Mouse (Mus musculus): ENCODE data around the gene Zfp414. TPM values are rescaled to one million over a fixed set of nuclear protein-coding genes. Genes with fewer than 3 reads are reported as not detected.
"Not testable (repeated sequence)": the region's sequence is repeated elsewhere in the genome, so short reads cannot be mapped to it uniquely, and the experiment has no call there.

Gene Zfp414
- total RNA-seq (2015; ENCODE audit: low replicate concordance) (31.4 and 36.5 TPM in 2 replicates), total RNA-seq (2017; ENCODE audit: low replicate concordance) (22.3 and 28.9 TPM in 2 replicates)

DNA sequence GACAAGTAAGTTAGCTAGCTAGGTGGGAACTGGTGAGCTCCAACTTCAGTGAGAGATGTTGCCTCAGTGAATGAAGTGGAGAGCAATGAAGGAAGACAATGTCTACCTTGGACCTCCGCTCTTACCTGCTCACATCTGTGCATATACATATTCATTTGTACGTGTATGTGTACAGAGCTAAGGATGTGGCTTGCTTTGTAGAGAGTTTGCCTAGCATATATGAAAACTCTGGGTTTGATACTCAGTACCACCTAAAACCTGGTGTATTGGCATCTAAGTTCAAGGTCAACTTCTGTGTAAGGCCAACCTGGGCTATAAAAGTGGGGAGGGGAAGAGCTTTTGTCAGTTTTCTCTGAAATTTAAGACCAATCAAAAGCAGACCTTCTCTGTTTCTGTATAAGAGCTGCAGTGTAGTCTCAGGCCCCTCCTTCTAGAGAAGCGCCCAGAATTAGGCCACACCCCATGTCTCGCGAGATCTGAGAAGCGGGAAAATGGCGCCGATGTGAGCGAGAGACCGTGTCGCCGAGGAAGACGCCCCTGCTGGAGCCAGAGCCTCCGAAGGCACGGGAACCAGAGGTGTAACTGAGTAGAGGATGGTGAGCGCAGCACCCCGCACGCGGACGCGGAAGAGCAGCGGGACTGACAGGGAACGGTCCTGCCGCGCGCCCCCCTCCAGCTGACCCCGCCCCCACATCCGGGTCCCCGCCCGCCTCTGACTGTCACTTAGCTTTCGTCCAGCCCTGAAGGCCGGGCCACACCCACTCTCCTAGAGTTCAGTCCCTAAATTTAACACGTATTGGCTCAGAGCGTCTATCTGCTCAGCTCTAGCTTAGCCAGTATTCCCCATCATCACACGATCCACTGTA, at the start of gene Zfp414:
Gene Zfp414, plus strand, starts transcription at position 470 of the 866 bp plus-strand sequence.
- ATAC-seq (replicated peaks; ENCODE audit: low FRiP score, poor library complexity, severe bottlenecking) = peak; percentile 95

DNA sequence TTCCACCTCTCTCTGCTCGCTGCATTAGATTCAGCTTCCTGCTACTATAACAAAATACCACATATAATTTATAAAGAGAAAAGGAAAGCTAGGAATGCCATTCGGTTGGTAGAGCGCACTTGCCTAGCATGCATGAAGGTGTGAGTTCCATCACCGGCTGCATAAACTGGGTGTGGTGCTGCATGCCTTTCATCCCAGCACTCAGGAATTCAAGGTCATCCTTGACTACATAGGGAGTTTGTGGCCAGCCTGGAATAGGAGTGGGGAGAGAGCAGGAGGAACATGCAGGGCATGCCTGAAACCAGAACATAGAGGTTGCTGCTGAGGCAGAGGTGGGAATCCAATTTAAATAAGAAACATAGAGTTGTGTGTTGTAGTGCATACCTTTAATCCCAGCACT, 44.8 kb upstream of the Zfp414 start:
- ATAC-seq (replicated peaks; ENCODE audit: low FRiP score, poor library complexity, severe bottlenecking) = no peak

DNA sequence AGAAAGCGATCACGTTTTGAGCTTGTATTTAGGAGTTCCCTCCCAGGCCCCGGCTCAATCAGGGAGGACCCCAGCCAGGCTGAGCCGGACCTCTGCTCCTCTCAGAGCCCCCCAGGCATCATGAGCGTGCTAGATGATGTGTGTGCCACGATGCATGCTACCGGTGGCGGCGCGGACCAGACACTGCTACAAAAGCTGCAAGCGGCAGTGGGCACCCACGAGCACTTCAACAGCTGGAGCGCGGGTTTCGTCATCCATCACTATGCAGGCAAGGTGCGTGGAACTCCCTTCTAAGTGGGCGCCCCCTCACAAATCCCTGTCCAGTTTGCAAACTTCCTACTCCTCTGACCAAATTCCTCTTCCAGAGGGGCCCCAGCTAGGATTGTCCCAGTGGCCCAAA, 42.9 kb upstream of the Zfp414 start:
- no peak for ATAC-seq (replicated peaks; ENCODE audit: low FRiP score, poor library complexity, severe bottlenecking)

- ATAC-seq (replicated peaks; ENCODE audit: low FRiP score, poor library complexity, severe bottlenecking) = no peak
Observed at GRCm38 (mm10) chr17:33597271-33597670, 31.6 kb upstream of the Zfp414 start.

DNA sequence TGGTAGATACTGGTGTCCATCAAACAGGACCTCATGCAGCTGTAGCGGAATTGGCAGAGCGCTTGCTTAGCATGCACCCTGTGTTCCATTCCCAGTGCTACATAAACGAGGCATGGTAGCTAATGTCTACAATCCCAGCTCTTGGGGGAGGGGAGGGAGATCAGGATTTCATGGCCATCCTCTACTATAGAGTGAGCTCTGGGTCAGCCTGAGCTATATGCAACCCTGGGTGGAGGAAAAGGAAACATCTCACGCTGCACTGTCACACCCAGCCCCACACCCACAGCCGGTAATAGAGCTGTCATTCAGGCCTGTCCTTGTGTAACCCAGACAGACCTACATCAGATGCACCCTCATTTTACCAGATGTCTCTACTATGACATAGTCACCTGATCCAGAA, 30.4 kb upstream of the Zfp414 start:
- ATAC-seq (replicated peaks; ENCODE audit: low FRiP score, poor library complexity, severe bottlenecking) = no peak

DNA sequence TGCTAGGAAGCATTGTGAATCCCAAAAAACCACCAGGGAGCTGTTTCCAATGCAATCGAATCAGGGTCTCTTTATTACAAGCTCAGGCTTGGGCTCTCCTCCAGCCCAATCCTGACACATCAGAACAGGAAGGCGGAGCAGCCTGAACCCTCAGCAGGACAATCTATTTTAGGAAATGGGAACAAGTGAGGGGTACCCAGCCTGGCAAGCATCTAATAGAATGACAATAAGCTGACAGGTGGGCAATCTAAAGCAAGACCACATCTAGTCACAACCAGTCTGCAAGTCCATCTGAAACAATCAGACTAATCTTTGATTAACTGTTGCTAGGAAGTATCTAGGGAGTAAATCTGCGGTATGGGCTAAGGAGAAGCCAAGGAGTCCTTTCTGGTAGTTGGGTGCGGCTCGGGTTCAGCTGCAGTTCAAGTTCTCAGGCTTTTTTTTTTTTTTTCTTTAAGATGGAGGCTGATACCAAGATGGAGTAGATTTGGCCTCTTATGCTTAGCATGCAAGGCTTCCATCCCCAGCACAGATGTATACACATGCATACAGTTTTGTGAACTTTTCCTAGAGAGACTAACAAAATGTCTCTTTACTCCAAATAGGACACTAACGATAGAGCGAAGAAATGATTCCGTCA, 28.9 kb upstream of the Zfp414 start:
- no peak for ATAC-seq (replicated peaks; ENCODE audit: low FRiP score, poor library complexity, severe bottlenecking)

DNA sequence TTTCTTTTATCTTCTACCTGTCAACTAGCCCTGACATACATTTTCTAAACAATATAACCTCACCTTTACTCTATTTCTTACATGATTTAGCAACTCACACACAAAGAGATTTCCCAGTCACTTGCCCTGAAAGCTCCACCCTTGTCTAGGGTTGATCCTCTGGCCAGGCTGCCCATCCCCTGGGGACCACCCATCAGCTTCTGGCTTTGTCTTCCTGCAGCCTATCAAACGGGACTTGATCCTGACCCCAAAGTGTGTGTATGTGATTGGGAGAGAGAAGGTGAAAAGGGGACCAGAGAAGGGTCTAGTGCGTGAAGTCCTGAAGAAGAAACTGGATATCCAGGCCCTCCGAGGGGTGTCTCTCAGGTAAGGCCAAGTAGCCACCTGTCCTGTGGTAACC, 28.1 kb upstream of the Zfp414 start:
- ATAC-seq (replicated peaks; ENCODE audit: low FRiP score, poor library complexity, severe bottlenecking) = no peak

DNA sequence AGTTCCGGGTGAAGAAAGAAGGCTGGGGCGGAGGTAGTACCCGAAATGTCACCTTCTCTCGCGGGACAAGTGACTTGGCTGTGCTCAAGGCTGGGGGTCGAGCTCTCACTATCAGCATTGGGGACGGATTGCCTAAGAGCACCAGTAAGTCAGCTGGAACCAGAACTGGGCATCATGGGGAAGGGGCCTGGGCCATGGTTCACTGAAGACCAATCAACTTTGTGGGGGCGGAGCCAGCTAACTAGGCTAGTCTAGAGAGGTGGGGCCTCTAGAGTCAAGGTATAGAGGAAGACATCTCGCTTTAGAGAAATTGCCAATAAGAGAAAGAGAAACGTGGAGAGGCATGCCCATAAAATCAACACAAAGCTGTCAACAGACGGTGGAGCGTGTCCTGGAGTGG, 26.9 kb upstream of the Zfp414 start:
- ATAC-seq (replicated peaks; ENCODE audit: low FRiP score, poor library complexity, severe bottlenecking) = no peak

GRCm38 (mm10) chr17:33607273-33607672, 21.6 kb upstream of the Zfp414 start:
- no peak for ATAC-seq (replicated peaks; ENCODE audit: low FRiP score, poor library complexity, severe bottlenecking)

GRCm38 (mm10) chr17:33610548-33610947, 18.3 kb upstream of the Zfp414 start:
- no peak for ATAC-seq (replicated peaks; ENCODE audit: low FRiP score, poor library complexity, severe bottlenecking)

GRCm38 (mm10) chr17:33613726-33614125, 15.2 kb upstream of the Zfp414 start:
- not testable (repeated sequence) for ATAC-seq (replicated peaks; ENCODE audit: low FRiP score, poor library complexity, severe bottlenecking)

- ATAC-seq (replicated peaks; ENCODE audit: low FRiP score, poor library complexity, severe bottlenecking) = no peak
Observed at GRCm38 (mm10) chr17:33627281-33627680, 1.6 kb upstream of the Zfp414 start.

GRCm38 (mm10) chr17:33629487-33630125, 716 bp downstream of the Zfp414 start:
- peak; percentile 72 for ATAC-seq (replicated peaks; ENCODE audit: low FRiP score, poor library complexity, severe bottlenecking)

GRCm38 (mm10) chr17:33630171-33630895, 1.4 kb downstream of the Zfp414 start:
- no peak for ATAC-seq (replicated peaks; ENCODE audit: low FRiP score, poor library complexity, severe bottlenecking)

DNA sequence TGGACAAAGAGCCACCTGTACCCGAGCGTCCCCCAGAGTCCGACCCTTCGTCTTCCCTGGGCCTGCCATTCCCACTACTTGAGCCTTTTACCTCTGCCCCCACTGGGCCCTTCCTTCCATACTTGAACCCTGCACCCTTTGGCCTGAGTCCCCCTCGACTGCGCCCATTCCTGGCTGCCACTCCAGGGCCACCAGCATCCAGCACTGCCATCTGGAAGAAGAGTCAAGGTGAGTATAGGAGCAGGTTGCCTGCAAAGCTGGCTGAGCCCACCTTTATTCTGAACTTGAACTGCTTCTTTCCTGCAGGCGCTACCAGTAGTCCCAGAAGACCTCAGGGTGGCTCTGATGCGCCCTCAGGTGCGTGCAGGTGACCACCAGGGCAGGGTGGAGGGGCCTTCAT, 2.3 kb downstream of the Zfp414 start:
- no peak for ATAC-seq (replicated peaks; ENCODE audit: low FRiP score, poor library complexity, severe bottlenecking)

GRCm38 (mm10) chr17:33631796-33632195, 2.9 kb downstream of the Zfp414 start:
- no peak for ATAC-seq (replicated peaks; ENCODE audit: low FRiP score, poor library complexity, severe bottlenecking)

GRCm38 (mm10) chr17:33637038-33637437, 8.1 kb downstream of the Zfp414 start:
- ATAC-seq (replicated peaks; ENCODE audit: low FRiP score, poor library complexity, severe bottlenecking) = no peak

DNA sequence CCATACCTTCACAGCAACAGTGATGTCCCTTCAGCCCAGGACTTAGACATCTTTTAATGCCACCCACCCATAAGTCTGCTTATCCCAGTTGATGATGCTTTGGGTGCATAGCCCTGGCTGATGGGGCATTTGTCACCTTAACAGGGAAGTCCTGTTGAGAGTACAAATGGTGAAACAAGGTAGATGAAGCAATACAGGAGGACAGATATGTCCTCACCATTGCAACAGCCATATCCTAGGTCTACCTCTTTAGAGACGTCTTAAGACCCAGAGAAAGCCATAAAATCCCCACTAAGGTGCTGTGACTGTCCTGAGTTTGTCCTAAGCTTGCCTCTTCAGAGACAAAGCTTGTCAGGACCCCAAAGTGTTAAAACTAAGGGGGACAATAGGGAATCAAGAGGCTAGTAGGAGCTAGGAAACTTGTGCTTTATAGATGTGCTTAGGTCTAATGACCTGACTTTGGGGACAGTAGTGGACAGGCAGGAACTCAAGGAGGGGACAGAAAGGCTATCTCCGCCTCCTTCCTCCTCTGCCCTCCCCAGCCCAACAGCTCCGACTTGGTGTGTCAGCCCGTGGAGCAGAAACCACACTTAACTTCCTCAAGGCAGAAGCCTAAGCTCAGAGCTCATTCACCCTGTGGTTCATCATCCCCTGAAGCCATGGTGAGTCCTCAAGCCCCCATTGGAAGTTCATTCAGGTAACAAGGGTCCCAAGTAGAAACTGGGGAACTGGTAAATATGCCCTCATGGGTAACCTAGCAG, 8.8 kb downstream of the Zfp414 start, which contains the start of gene Pram1:
Gene Pram1, plus strand, starts transcription at position 541 of the 761 bp plus-strand sequence.
- ATAC-seq (replicated peaks; ENCODE audit: low FRiP score, poor library complexity, severe bottlenecking) = no peak

DNA sequence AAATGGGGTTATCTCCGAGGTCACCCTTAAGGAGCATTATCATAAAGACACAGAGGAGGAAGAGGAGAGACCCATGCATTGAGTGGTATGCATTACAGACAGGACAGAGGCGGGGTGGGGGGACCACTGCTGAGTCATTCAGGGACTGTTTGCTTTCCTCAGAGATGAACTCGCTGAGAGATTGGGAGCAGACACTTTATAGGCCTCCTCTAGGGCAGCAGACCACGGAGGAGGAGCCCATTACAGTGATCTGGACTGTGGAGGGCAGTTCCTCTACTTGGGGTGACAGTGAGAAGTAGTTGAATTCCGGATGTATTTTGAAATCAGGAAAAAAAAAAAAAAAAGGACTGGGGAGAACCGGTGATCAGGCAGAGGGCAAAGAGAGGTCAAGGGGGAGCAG, 10.9 kb downstream of the Zfp414 start:
- no peak for ATAC-seq (replicated peaks; ENCODE audit: low FRiP score, poor library complexity, severe bottlenecking)

Data from erythroid progenitor cell, adult 5-6 weeks (primary cell).